15 mouse cellular contexts compared by ENCODE assay signal in the genomic region with DNA sequence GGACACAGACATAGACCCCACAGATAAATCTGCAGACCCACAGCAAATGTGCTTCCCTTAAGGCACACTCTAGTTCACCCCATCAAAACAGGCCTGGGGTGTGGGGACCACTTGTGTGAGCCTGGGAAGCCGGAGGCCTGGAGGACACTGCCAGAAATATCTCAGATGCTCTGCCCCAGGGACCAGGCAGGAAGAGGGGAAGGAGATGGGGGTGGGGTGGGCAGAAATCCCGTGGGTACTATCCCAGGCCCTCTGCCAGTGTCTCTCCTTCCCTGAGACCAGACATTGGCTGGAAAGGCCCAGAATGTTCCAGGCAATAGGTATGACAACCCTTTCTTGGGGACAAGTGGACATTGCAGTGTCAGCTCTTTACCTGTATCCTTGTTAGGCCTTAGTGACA. TPM values are rescaled to one million over a fixed set of nuclear protein-coding genes. Genes with fewer than 3 reads are reported as not detected.
DNase-seq lines count a peak whose midpoint lies in the region.
"Had no signal": no experiment of that assay in that cellular context is flagged by ENCODE, and none has a peak within 500 bp of the region (broad histone marks: within the 10 kb centered on the region; RNA-seq: fewer than 3 reads in every experiment).

No protein-coding gene starts in this region.

- DNase-seq in gastrocnemius, postnatal 25 days = peak; percentile 60
- no peak for DNase-seq in gastrocnemius, adult 8-10 months (ENCODE audit: low spot score in 2 of 2)
- peak; percentile 46 to 63 for DNase-seq in heart, adult 9 months (ENCODE audit: low spot score in 2 of 2)
- DNase-seq in heart, postnatal 25 days (ENCODE audit: low spot score) = no peak
- DNase-seq in lung, postnatal 10 days = peak; percentile 55
- no peak for DNase-seq in lung, adult 18-20 months
- peak; percentile 43 for DNase-seq in heart, postnatal 4 days
- no peak for DNase-seq in natural killer cell, adult 2 months (ENCODE audit: low spot score in 2 of 2)

- intact Hi-C loops in heart, postnatal 25 days (cut with DNase I) = loop anchor here (2.0 kb wide), 1 partner anchor 39 kb away; no protein-coding TSS in a partner anchor

RNA-seq across cellular contexts. Expression of a gene that starts 2.2 kb away (rescaled TPM):
- 10 to 100 TPM; 10.3 to 11.6 TPM for total RNA-seq in gastrocnemius, postnatal 25 days (2021)
- 10 to 100 TPM in 3 of 4 experiments, 1 to 10 TPM in 1; 9.8 to 12.3 (median 11.4) TPM for total RNA-seq in gastrocnemius, adult 8-10 months (2022)
- 1 to 10 TPM; 2.6 to 3.1 TPM for total RNA-seq in heart, postnatal 25 days (2021)
- 1 to 10 TPM; 1.1 to 1.2 TPM for total RNA-seq in heart, postnatal 4 days (2021)
- total RNA-seq: megakaryocyte-erythroid progenitor cell, adult 5-6 weeks had no signal

RNA-seq across cellular contexts. Expression of a gene that starts 4.7 kb away (rescaled TPM):
- 1 to 10 TPM; 3.1 to 4.4 TPM for total RNA-seq in gastrocnemius, postnatal 25 days (2021)
- total RNA-seq in gastrocnemius, adult 8-10 months (2022) = 1 to 10 TPM; 2.1 to 3.8 (median 2.2) TPM
- total RNA-seq in heart, postnatal 25 days (2021) = 1 to 10 TPM; 6.4 to 8.8 TPM
- 10 to 100 TPM in 1 of 2 experiments, 1 to 10 TPM in 1; 10.0 to 10.7 TPM for total RNA-seq in heart, postnatal 4 days (2021)
- total RNA-seq: megakaryocyte-erythroid progenitor cell, adult 5-6 weeks had no signal

RNA-seq across cellular contexts. Expression of a gene that starts 29.1 kb away (rescaled TPM):
- total RNA-seq in gastrocnemius, postnatal 25 days (2021) = not detected
- not detected for total RNA-seq in gastrocnemius, adult 8-10 months (2022)
- total RNA-seq in heart, postnatal 25 days (2021) = not detected
- not detected for total RNA-seq in heart, postnatal 4 days (2021)
- total RNA-seq: adrenal gland, adult 18-20 months; gastrocnemius, postnatal 36 days; layer of hippocampus, adult 8-10 months; layer of hippocampus, postnatal 25 days; left cerebral cortex, adult 8-10 months; left cerebral cortex, postnatal 36 days; megakaryocyte-erythroid progenitor cell, adult 5-6 weeks had no signal

RNA-seq across cellular contexts. Expression of a gene that starts 32.8 kb away (rescaled TPM):
- under 1 TPM; 0.20 to 0.64 TPM for total RNA-seq in gastrocnemius, postnatal 25 days (2021)
- total RNA-seq in gastrocnemius, adult 8-10 months (2022) = under 1 TPM in 3 of 4 experiments, not detected in 1; 0.31 to 0.52 (median 0.46) TPM
- under 1 TPM; 0.20 to 0.39 TPM for total RNA-seq in heart, postnatal 25 days (2021)
- under 1 TPM in 1 of 2 experiments, not detected in 1; 0.36 TPM for total RNA-seq in heart, postnatal 4 days (2021)

RNA-seq across cellular contexts. Expression of a gene that starts 42.0 kb away (rescaled TPM):
- total RNA-seq in gastrocnemius, postnatal 25 days (2021) = 1 to 10 TPM; 5.0 to 5.3 TPM
- 1 to 10 TPM; 4.2 to 6.2 (median 5.3) TPM for total RNA-seq in gastrocnemius, adult 8-10 months (2022)
- 1 to 10 TPM; 5.7 to 6.4 TPM for total RNA-seq in heart, postnatal 25 days (2021)
- 1 to 10 TPM; 7.6 to 8.8 TPM for total RNA-seq in heart, postnatal 4 days (2021)

Comparison
In these comparisons a context has a peak if more than half of its experiments do, and no peak if none do; other contexts are left out.
1. DNase-seq: peak in gastrocnemius, postnatal 25 days (single experiment), heart, adult 9 months (2 of 2), lung, postnatal 10 days (single experiment) and heart, postnatal 4 days (single experiment); none in gastrocnemius, adult 8-10 months (0 of 2), heart, postnatal 25 days (single experiment), lung, adult 18-20 months (0 of 2) and natural killer cell, adult 2 months (0 of 2).